Mouse (Mus musculus) adrenal gland, postnatal 10 days (tissue): ENCODE results near the gene Olfr1313. TPM values are rescaled to one million over a fixed set of nuclear protein-coding genes. Genes with fewer than 3 reads are reported as not detected.
"Not testable (repeated sequence)": the region's sequence is repeated elsewhere in the genome, so short reads cannot be mapped to it uniquely, and the experiment has no call there.

Experiments
- DNase-seq: peaks from one replicate; pipeline ENCODE4 v3.0.0; 2021; ENCODE audit warnings: mixed read lengths
- long read RNA-seq, 2 experiments: library from polyadenylated mRNA; stranded (forward); transcript quantifications; one replicate each; pipeline ENCODE4 v2.0.0; 2021
- total RNA-seq, 2 experiments: library from RNA; stranded (reverse); gene quantifications; 2 replicates each; pipeline ENCODE4 v1.2.3; 2021

The Olfr1313 gene
- not detected for total RNA-seq
- long read RNA-seq, experiment 1 = 0 reads
- long read RNA-seq, experiment 2 = 0 reads

DNA sequence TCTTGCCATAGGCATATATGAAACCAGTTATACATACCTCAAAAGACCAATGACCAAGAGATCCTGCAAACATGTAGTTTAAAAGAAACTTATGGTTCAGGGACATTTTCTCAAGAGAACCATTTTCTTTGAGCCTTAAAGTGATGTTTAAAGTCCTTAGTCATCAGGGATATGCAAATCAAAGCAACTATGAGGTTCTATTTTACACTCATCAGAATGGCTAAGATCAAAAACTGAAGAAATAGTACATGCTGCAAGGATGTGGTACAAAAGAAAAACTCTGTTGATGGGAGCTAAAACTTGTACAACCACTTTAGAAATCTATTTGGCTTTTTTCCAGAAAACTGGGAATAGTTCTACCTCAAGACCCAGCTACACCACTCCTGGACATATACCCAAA lies at the start of gene Olfr1313:
Olfr1313 (minus strand) TSS at position 101 of the 400 bp plus-strand sequence.
- DNase-seq = no peak

DNA sequence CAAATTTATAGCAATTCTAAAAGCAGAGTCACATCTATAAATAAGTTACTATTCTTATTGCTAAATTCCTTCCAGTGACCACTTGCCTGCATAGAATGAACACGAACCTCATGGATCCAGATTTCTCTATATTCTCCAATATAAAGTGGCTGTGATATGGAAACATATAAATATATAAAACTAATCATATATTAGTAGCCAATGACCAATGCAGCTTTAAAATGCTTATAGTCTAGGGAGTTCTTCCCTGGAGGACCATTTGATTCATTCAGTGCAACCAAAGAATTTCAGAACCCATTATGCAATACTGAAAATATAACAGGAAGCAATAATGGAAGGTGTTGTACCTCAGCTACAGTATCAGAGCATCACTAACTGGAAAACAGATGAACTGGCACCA lies 37.7 kb upstream of the Olfr1313 start, which contains the start of gene Olfr1315-ps1:
Olfr1315-ps1 (minus strand) TSS at position 101 of the 400 bp plus-strand sequence.
- no peak for DNase-seq

DNA sequence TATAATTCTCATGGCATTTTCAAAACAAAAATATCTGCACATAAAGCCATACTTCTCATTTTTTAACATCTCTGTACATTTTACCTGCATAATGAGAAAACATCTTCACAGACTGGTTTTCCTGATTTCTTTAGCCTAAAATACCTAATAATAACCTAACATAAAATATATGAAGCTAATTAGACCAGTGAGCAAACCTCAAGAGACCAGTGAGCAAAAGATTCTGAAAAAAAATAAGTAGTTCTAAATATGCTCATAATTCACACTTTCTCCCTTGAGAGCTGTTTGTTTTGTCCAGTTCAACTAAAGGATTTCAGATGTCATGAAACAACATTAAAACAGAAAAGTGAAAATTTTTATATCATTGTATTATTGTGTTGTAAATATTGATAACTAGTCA lies 19.0 kb upstream of the Olfr1313 start, which contains the start of gene Olfr1314:
Olfr1314 (minus strand) TSS at position 101 of the 400 bp plus-strand sequence.
- no peak for DNase-seq

DNA sequence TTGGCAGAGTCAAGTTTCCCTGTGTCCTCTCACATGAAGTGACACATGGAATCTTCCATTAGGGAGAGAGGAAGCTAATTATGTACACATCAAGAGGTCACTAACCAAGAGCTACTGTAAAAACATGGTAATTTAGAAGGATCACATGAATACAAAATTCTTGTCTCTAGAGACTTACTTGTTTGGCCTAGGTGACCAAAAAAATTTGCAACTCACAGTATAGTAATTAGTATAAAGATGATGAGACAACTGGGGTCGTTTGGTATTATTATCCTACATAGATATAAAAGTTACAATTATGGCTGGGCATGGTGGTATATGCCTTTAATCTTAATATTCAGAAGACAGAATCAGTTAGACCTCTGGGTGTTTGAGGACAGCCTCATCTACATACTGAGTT lies 27.5 kb downstream of the Olfr1313 start, which contains the start of gene Olfr1312:
Olfr1312 (minus strand) TSS at position 101 of the 400 bp plus-strand sequence.
- DNase-seq = no peak

DNA sequence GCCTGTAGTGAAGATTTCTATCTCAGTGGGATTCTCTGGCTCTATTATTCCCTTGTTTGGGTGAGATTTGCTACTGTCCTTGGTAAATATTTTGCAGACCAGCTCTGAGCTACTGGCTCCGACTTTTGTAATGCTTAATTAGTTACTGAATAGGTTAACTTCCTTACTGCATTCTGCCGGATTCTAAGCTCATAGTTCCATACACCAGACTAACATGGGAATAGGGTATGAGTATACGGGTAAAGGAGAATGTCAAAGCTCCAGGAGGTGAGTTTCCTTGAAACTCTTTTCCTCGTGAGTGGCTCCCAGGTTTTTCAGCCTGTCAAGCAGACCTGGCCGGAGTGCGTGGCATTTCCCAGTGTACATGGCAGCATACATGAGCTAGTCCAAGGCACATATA lies 50.7 kb downstream of the Olfr1313 start:
- not testable (repeated sequence) for DNase-seq

DNA sequence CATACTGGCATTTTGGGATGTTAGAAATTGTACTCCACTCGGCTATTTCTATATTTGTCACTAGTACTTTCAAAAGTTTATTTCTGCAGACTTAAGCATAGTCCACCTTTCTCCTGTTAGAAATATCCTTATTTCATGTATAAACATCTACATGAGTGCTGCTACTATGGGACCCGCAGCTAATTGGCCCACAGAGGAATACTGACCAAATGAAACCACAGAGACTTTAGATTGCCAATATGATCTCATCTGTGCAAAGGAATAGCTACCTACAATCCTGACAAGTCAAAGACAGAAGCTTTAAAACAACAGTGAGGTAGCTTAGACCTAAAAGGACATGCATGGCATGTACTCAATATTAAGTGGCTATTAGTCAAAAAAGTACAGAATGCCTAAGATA lies 53.3 kb downstream of the Olfr1313 start, which contains the start of gene Olfr1311:
Olfr1311 (minus strand) TSS at position 101 of the 400 bp plus-strand sequence.
- DNase-seq = no peak

Other genes with a start within 250 kb of the Olfr1313 start
- not detected for gene Olfr1305, start 200.7 kb downstream of the Olfr1313 start, total RNA-seq
- not detected for gene Olfr1306, start 161.6 kb downstream of the Olfr1313 start, total RNA-seq
- under 1 TPM in 1 of 2 experiments, not detected in 1; 0.03 TPM for gene Olfr1307, start 128.4 kb downstream of the Olfr1313 start, total RNA-seq
- gene Olfr1308, start 112.9 kb downstream of the Olfr1313 start, total RNA-seq = not detected
- gene Olfr1309, start 87.6 kb downstream of the Olfr1313 start, total RNA-seq = not detected
- not detected for gene Olfr1310, start 65.1 kb downstream of the Olfr1313 start, total RNA-seq
- gene Olfr1311, start 53.4 kb downstream of the Olfr1313 start, total RNA-seq = not detected
- gene Olfr1312, start 27.6 kb downstream of the Olfr1313 start, total RNA-seq = not detected
- not detected for gene Olfr1314, start 18.9 kb upstream of the Olfr1313 start, total RNA-seq
- gene Olfr1315-ps1, start 37.6 kb upstream of the Olfr1313 start, total RNA-seq = not detected
- gene Olfr1316, start 57.1 kb upstream of the Olfr1313 start, total RNA-seq = not detected
- not detected for gene Olfr1317, start 62.5 kb upstream of the Olfr1313 start, total RNA-seq
- gene Olfr1318, start 76.4 kb upstream of the Olfr1313 start, total RNA-seq = not detected
- gene Lpcat4, start 161.6 kb upstream of the Olfr1313 start, total RNA-seq = 1 to 10 TPM; 8.4 to 9.5 TPM
- gene Nutm1, start 181.4 kb upstream of the Olfr1313 start, total RNA-seq = not detected
- 100 to 1,000 TPM; 121 to 126 TPM for gene Nop10, start 184.1 kb upstream of the Olfr1313 start, total RNA-seq
- gene Slc12a6, start 188.0 kb upstream of the Olfr1313 start, total RNA-seq = 10 to 100 TPM; 33.1 to 43.7 TPM
- gene Gm21985, start 188.5 kb upstream of the Olfr1313 start, total RNA-seq = under 1 TPM in 1 of 2 experiments, not detected in 1; 0.54 TPM